Mouse (Mus musculus) lung, embryonic 16.5 days (tissue): ENCODE data around the gene Hoxb2. TPM values are rescaled to one million over a fixed set of nuclear protein-coding genes. Genes with fewer than 3 reads are reported as not detected.

Source experiments
- ATAC-seq: fragments of 200-750 bp; cut with Nextera tagmentation; 2 replicates; pipeline ENCODE4 v1.8.0; 2017; ENCODE audit warnings: low read depth, mild to moderate bottlenecking, moderate library complexity
- H3K27ac ChIP-seq: fragments of 300-500 bp; sonication (generic); 2 replicates; pipeline ENCODE4 v1.5.1; 2014; ENCODE audit warnings: mild to moderate bottlenecking, control low read depth, low read length
- H3K27me3 ChIP-seq: fragments of 300-500 bp; sonication (generic); 2 replicates; pipeline ENCODE4 v1.6.1; 2014; ENCODE audit warnings: low read depth, low read length, mixed read lengths; ENCODE audit not compliant: control insufficient read depth, insufficient read depth
- H3K36me3 ChIP-seq: fragments of 300-500 bp; sonication (generic); 2 replicates; pipeline ENCODE4 v1.6.1; 2014; ENCODE audit warnings: low read length; ENCODE audit not compliant: control insufficient read depth, insufficient read depth
- H3K4me1 ChIP-seq: fragments of 300-500 bp; sonication (generic); replicated peaks from 2 replicates; pipeline ENCODE4 v1.6.1; 2014; ENCODE audit warnings: low read length, mixed read lengths; ENCODE audit not compliant: control insufficient read depth, insufficient read depth
- H3K4me2 ChIP-seq: fragments of 300-500 bp; sonication (generic); 2 replicates; pipeline ENCODE4 v1.6.1; 2014; ENCODE audit warnings: low read depth, low read length, control low read depth
- H3K4me3 ChIP-seq: fragments of 300-500 bp; sonication (generic); 2 replicates; pipeline ENCODE4 v1.5.1; 2014; ENCODE audit warnings: mild to moderate bottlenecking, low read length, control low read depth
- H3K9ac ChIP-seq: fragments of 300-500 bp; sonication (generic); 2 replicates; pipeline ENCODE4 v1.6.1; 2014; ENCODE audit warnings: low read length, control low read depth
- H3K9me3 ChIP-seq: fragments of 300-500 bp; sonication (generic); 2 replicates; pipeline ENCODE4 v1.6.1; 2016; ENCODE audit warnings: low read length; ENCODE audit not compliant: control insufficient read depth
- WGBS: fragments of 180-500 bp; shearing (Covaris S2); extraction: QIAGEN DNeasy Blood & Tissue Kit; methylation state at CpG from one replicate; pipeline ENCODE4 v1.1.7; 2014; 5-methylcytosine and 5-hydroxymethylcytosine counted together
- polyA plus RNA-seq: library from polyadenylated mRNA; unstranded; fragments of >200 nt; fragmentation: Nextera tagmentation; extraction: Ambion mirVana; gene quantifications from 2 replicates; pipeline ENCODE4 v1.2.1, GENCODE M21; 2015

The Hoxb2 gene
- polyA plus RNA-seq, 1 experiment from 2014 or later: 24.0 TPM

GRCm38 (mm10) chr11:96366092-96367041 is 16.0 kb downstream of the Hoxb2 start:
- H3K4me2 ChIP-seq: peak overlapping the region; percentile 53
- peak overlapping the region; percentile 42 for H3K9ac ChIP-seq
- no peak overlapping the region for H3K27ac ChIP-seq
- ATAC-seq: peak; percentile 60; the same call in 1 of the 2 replicates
- WGBS: 7% methylated on average over 47 of the region's 47 CpGs
- H3K4me1 ChIP-seq: peaks cover 13% of the 10 kb centered on the region
- peaks cover 20% of the 10 kb centered on the region for H3K27me3 ChIP-seq
- H3K36me3 ChIP-seq: no peaks in the 10 kb centered on the region
- no peaks in the 10 kb centered on the region for H3K9me3 ChIP-seq
- peak overlapping the region; percentile 32 for H3K4me3 ChIP-seq

- H3K4me3 ChIP-seq: no peak overlapping the region; the same call in 1 of the 2 replicates
- WGBS: 52% methylated on average over 6 of the region's 6 CpGs
- H3K27me3 ChIP-seq: peaks cover 20% of the 10 kb centered on the region
- no peak for ATAC-seq
- no peak overlapping the region for H3K9ac ChIP-seq
- peaks cover 13% of the 10 kb centered on the region for H3K4me1 ChIP-seq
- no peaks in the 10 kb centered on the region for H3K9me3 ChIP-seq
- H3K4me2 ChIP-seq: peak overlapping the region; percentile 53; the same call in 1 of the 2 replicates
- H3K27ac ChIP-seq: no peak overlapping the region
- no peaks in the 10 kb centered on the region for H3K36me3 ChIP-seq
These were observed 16.8 kb downstream of the Hoxb2 start for GRCm38 (mm10) chr11:96367141-96367540.

GRCm38 (mm10) chr11:96368686-96369085 is 18.4 kb downstream of the Hoxb2 start:
- 67% methylated on average over 5 of the region's 5 CpGs for WGBS
- Histone ChIP-seq H3K9me3 (no peaks in the 10 kb centered on the region), H3K27me3 (peaks cover 20% of the 10 kb centered on the region), H3K27ac (no peak overlapping the region), H3K9ac (no peak overlapping the region), H3K4me3 (no peak overlapping the region), H3K4me2 (no peak overlapping the region), H3K36me3 (no peaks in the 10 kb centered on the region), H3K4me1 (peaks cover 19% of the 10 kb centered on the region)
- ATAC-seq: no peak

DNA sequence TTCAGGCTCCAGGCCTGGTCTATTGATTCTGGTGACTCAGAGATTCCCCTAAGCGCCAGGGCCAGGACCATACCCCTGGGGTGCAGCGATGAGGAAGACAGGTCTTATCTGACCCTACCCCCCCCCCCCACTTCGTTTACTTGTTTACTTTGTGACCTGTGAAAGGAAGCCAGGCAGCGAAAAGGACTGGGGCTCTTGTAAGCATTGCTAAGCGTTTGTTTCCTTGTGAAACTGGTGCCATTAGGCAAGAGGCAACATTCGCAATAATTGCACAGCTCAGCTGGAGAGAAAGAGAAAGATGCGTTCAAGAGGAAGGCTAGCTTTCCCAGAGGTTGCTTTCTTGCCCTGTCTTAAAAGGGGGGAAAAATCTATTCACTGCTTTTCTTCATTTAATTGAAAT is 18.8 kb downstream of the Hoxb2 start:
- H3K27me3 ChIP-seq: peaks cover 20% of the 10 kb centered on the region
- no peak overlapping the region for H3K4me3 ChIP-seq
- H3K9ac ChIP-seq: no peak overlapping the region
- no peaks in the 10 kb centered on the region for H3K9me3 ChIP-seq
- no peak overlapping the region for H3K4me2 ChIP-seq
- 51% methylated on average over 7 of the region's 7 CpGs for WGBS
- H3K36me3 ChIP-seq: no peaks in the 10 kb centered on the region
- H3K27ac ChIP-seq: no peak overlapping the region
- ATAC-seq: no peak
- H3K4me1 ChIP-seq: peaks cover 19% of the 10 kb centered on the region

- ATAC-seq: no peak
- Histone ChIP-seq H3K27ac (no peak overlapping the region), H3K4me2 (no peak overlapping the region), H3K9me3 (no peaks in the 10 kb centered on the region), H3K4me3 (no peak overlapping the region), H3K4me1 (peaks cover 10% of the 10 kb centered on the region), H3K36me3 (no peaks in the 10 kb centered on the region), H3K27me3 (peaks cover 5% of the 10 kb centered on the region; the same call in 1 of the 2 replicates), H3K9ac (no peak overlapping the region)
- 45% methylated on average over 3 of the region's 3 CpGs for WGBS
These were observed 21.4 kb downstream of the Hoxb2 start for GRCm38 (mm10) chr11:96371726-96372125.

GRCm38 (mm10) chr11:96372519-96372918 is 22.2 kb downstream of the Hoxb2 start:
- H3K4me3 ChIP-seq: no peak overlapping the region
- no peak overlapping the region for H3K9ac ChIP-seq
- H3K27ac ChIP-seq: no peak overlapping the region
- no peaks in the 10 kb centered on the region for H3K27me3 ChIP-seq
- H3K9me3 ChIP-seq: no peaks in the 10 kb centered on the region
- WGBS: 7% methylated on average over 3 of the region's 3 CpGs
- peak; percentile 88 for ATAC-seq
- H3K4me1 ChIP-seq: peaks cover 6% of the 10 kb centered on the region
- H3K4me2 ChIP-seq: no peak overlapping the region
- no peaks in the 10 kb centered on the region for H3K36me3 ChIP-seq

- Histone ChIP-seq H3K27ac (no peak overlapping the region), H3K9me3 (no peaks in the 10 kb centered on the region), H3K9ac (no peak overlapping the region), H3K4me2 (no peak overlapping the region), H3K4me3 (no peak overlapping the region), H3K27me3 (no peaks in the 10 kb centered on the region), H3K36me3 (no peaks in the 10 kb centered on the region), H3K4me1 (peaks cover 6% of the 10 kb centered on the region)
- WGBS: 46% methylated on average over 7 of the region's 7 CpGs
- ATAC-seq: no peak
These were observed 24.5 kb downstream of the Hoxb2 start for GRCm38 (mm10) chr11:96374810-96375209.

DNA sequence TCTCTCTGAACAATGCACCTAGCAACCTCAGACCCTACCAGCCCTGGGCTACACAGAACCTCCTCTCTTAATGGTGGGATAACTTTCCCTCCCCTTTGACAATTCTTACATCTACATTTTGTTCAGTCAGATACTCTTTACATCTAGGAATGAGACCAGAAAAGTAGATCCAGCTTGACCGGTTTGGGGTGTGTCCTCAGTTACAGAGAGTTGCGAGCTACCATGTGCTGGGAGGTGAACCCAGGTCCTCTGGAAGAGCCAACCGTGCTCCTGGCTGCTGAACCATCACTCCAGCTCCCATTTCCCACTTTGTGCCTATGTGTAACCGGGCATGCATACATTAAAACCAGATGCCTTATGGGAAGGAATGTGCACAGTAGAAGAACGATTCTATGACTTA is 33.1 kb downstream of the Hoxb2 start:
- no peak for ATAC-seq
- H3K36me3 ChIP-seq: no peaks in the 10 kb centered on the region
- H3K4me2 ChIP-seq: no peak overlapping the region
- no peak overlapping the region for H3K4me3 ChIP-seq
- H3K9ac ChIP-seq: no peak overlapping the region
- no peaks in the 10 kb centered on the region for H3K4me1 ChIP-seq
- H3K9me3 ChIP-seq: no peaks in the 10 kb centered on the region
- 48% methylated on average over 5 of the region's 5 CpGs for WGBS
- no peak overlapping the region for H3K27ac ChIP-seq
- no peaks in the 10 kb centered on the region for H3K27me3 ChIP-seq

DNA sequence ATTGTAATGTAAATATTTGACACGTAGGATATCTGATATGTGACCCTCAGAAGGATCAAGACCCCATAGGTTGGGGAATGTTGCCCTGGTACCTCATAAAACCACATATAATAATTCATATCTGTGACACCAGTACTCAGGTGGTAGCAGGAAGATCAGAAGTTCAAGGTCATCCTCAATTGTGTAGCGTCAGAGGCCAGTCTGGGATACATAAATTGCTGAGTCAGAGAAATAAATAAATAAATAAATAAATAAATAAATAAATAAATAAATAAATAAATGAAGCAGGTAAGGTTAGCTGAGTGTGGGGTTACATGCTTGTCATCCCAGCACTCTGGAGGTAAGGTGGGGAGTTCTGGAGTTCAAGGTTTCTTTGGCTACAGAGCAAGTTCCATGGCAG is 37.3 kb downstream of the Hoxb2 start:
- no peak overlapping the region for H3K9ac ChIP-seq
- H3K4me2 ChIP-seq: no peak overlapping the region
- no peaks in the 10 kb centered on the region for H3K27me3 ChIP-seq
- no peak for ATAC-seq
- H3K4me1 ChIP-seq: peaks cover 4% of the 10 kb centered on the region; the same call in 1 of the 2 replicates
- H3K27ac ChIP-seq: no peak overlapping the region
- H3K4me3 ChIP-seq: no peak overlapping the region
- no peaks in the 10 kb centered on the region for H3K9me3 ChIP-seq
- WGBS: 76% methylated on average over 2 of the region's 2 CpGs
- H3K36me3 ChIP-seq: no peaks in the 10 kb centered on the region
